Mouse (Mus musculus) kidney, adult 2 months (tissue): ENCODE results near the gene Mindy4.

ENCODE experiments used
- CTCF ChIP-seq: fragments of 200-500 bp; conservative IDR thresholded peaks from 2 replicates; pipeline ENCODE4 v1.5.1; 2011; ENCODE audit warnings: low read depth, mild to moderate bottlenecking, control low read depth, low read length, moderate library complexity, mixed read lengths; ENCODE audit not compliant: insufficient read depth, insufficient read length
- POLR2A ChIP-seq: fragments of 200-500 bp; IDR thresholded peaks from one replicate; pipeline ENCODE4 v1.6.1; 2011; ENCODE audit warnings: low read depth, low read length, control low read depth

DNA sequence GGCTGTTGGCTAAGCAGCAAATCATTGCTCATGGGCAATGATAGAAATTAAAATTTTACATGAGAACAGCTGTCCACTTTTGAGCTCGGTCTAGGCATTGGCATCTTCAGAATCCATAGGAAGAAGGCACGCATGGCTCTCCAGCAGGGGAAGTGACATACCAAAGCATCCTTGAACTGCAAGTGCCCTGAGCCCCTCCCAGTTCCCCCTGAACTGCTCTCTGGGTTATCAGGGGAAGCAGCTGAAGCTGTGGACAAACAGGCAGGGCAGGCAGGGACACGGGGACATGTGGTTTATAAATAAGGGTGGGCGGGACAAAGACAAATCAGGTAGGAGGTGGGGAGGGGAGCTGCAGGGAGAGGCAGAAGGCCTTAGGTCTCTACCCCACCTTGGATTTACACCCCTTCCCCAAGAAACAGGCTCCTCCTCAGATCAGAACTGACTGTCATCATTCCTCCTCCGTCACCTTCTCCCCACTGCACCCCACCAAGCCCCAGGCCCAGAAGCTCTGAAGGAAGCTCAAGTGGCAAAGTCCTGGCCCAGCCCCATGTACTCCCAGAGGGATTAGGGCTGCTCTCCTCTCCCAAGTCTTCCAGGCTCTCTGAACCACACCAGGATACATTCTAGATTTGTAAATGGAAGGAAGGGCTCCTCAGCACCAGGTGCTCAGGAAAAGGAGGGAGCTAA lies 153.0 kb downstream of the Mindy4 start:
- TF ChIP-seq POLR2A (no peak), CTCF (no peak)
